Mouse (Mus musculus) heart, postnatal 0 days (tissue): ENCODE data around the gene Bcl9. TPM values are rescaled to one million over a fixed set of nuclear protein-coding genes. Genes with fewer than 3 reads are reported as not detected.

Experiments
- ATAC-seq: fragments of 200-750 bp; cut with Nextera tagmentation; 2 replicates; pipeline ENCODE4 v1.8.0; 2017; ENCODE audit warnings: low read depth, moderate number of reproducible peaks, moderate library complexity; ENCODE audit not compliant: insufficient read depth
- DNase-seq: peaks from one replicate; pipeline ENCODE4 v3.0.0-alpha.2; 2016; ENCODE audit warnings: low spot score
- H3K27ac ChIP-seq: fragments of 300-500 bp; sonication (generic); 2 replicates; pipeline ENCODE4 v1.5.1; 2014; ENCODE audit warnings: low read depth, mild to moderate bottlenecking
- H3K27me3 ChIP-seq: fragments of 300-500 bp; sonication (generic); 2 replicates; pipeline ENCODE4 v1.6.1; 2014; ENCODE audit warnings: low read length, mixed read lengths; ENCODE audit not compliant: control insufficient read depth, insufficient read depth
- H3K36me3 ChIP-seq: fragments of 300-500 bp; sonication (generic); replicated peaks from 2 replicates; pipeline ENCODE4 v1.6.1; 2014; ENCODE audit warnings: low read length, mixed read lengths; ENCODE audit not compliant: control insufficient read depth, insufficient read depth
- H3K4me1 ChIP-seq: fragments of 300-500 bp; sonication (generic); 2 replicates; pipeline ENCODE4 v1.6.1; 2014; ENCODE audit warnings: antibody characterized with exemption; ENCODE audit not compliant: control insufficient read depth, insufficient read depth
- H3K4me2 ChIP-seq: fragments of 300-500 bp; sonication (generic); 2 replicates; pipeline ENCODE4 v1.6.1; 2014; ENCODE audit warnings: low read depth, mild to moderate bottlenecking, low read length, moderate library complexity
- H3K4me3 ChIP-seq: fragments of 300-500 bp; sonication (generic); 2 replicates; pipeline ENCODE4 v1.5.1; 2014; ENCODE audit warnings: low read depth, low read length
- H3K9ac ChIP-seq: fragments of 300-500 bp; sonication (generic); replicated peaks from 2 replicates; pipeline ENCODE4 v1.6.1; 2014; ENCODE audit warnings: low read depth, low read length, mixed read lengths
- H3K9me3 ChIP-seq: fragments of 300-500 bp; sonication (generic); replicated peaks from 2 replicates; pipeline ENCODE4 v1.6.1; 2016; ENCODE audit warnings: low read length; ENCODE audit not compliant: control insufficient read depth
- CTCF ChIP-seq: IDR thresholded peaks from 2 replicates; pipeline ENCODE4 v1.5.1; 2016; ENCODE audit warnings: antibody characterized with exemption, control low read depth, low read depth
- EP300 ChIP-seq: IDR thresholded peaks from 2 replicates; pipeline ENCODE4 v1.6.1; 2016; ENCODE audit warnings: antibody characterized with exemption, low read depth
- WGBS: fragments of 180-500 bp; shearing (Covaris S2); extraction: QIAGEN DNeasy Blood & Tissue Kit; methylation state at CpG from one replicate; pipeline ENCODE4 v1.1.7; 2014; 5-methylcytosine and 5-hydroxymethylcytosine counted together
- polyA plus RNA-seq: library from polyadenylated mRNA; unstranded; fragments of >200 nt; fragmentation: Nextera tagmentation; extraction: Ambion mirVana; gene quantifications from 2 replicates; pipeline ENCODE4 v1.2.1, GENCODE M21; 2015
- total RNA-seq: library from RNA; depleted of rRNA; stranded (reverse); fragments of >200 nt; gene quantifications from 2 replicates; pipeline ENCODE4 v1.2.3, GENCODE M21; 2014; ENCODE audit warnings: low replicate concordance

The Bcl9 gene
- total and polyA plus RNA-seq, 2 experiments from 2014 or later, result 15.7 to 22.7 TPM

DNA sequence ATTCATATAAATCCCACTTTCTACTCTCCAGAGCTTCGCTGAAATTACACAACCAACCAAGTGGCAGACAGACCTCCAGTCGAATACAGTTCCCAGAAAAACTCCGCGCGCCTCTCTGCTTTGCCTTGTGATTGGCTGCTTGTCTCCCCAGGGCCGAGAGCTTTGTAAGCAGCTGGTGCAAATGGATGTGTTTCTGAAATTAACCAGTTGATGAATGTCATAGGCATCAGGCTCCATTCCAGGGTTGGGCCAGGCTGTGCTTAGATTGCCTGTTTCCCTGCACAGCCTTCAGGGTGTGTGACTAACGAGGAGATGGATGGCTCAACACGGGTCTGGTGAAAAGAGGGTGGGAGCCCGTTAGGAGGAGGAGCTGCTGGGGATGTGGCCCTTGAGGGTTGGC lies 36.9 kb upstream of the Bcl9 start:
- no peaks in the 10 kb centered on the region for H3K9me3 ChIP-seq
- no peaks in the 10 kb centered on the region for H3K36me3 ChIP-seq
- no peak overlapping the region for H3K27ac ChIP-seq
- WGBS, result 41% methylated on average over 9 of the region's 9 CpGs
- H3K9ac ChIP-seq, result no peak overlapping the region
- TF ChIP-seq CTCF, result no peak
- TF ChIP-seq EP300, result no peak
- ATAC-seq (no peak), DNase-seq (no peak)
- no peak overlapping the region for H3K4me3 ChIP-seq
- H3K27me3 ChIP-seq, result no peaks in the 10 kb centered on the region
- H3K4me1 ChIP-seq, result 0 out of 2 replicates have a peak, but pooled peaks cover 9% of the 10 kb centered on the region
- no peak overlapping the region for H3K4me2 ChIP-seq

DNA sequence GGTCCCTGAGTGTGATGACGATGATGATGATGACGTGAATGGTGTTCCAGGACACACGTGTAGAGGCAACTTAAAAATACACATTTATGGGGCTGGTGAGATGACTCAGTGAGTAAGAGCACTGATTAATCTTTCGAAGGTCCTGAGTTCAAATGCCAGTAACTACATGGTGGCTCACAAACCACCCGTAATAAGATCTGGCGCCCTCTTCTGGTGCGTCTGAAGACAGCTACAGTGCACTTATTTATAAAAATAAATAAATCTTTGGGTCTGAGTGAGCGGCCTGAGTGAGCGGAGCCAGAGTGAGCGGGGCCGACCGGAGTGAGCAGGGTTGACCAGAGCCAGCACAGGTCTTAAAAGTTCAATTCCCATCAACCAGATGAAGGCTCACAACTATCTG lies 34.5 kb upstream of the Bcl9 start:
- 83% methylated on average over 12 of the region's 12 CpGs for WGBS
- TF ChIP-seq CTCF (peak; percentile 37), EP300 (no peak)
- ATAC-seq, result no peak
- Histone ChIP-seq H3K9ac (no peak overlapping the region), H3K4me1 (0 out of 2 replicates have a peak, but pooled peaks cover 1% of the 10 kb centered on the region), H3K27ac (no peak overlapping the region), H3K36me3 (no peaks in the 10 kb centered on the region), H3K27me3 (no peaks in the 10 kb centered on the region), H3K4me2 (no peak overlapping the region), H3K9me3 (0 out of 2 replicates have a peak, but pooled peaks cover 5% of the 10 kb centered on the region), H3K4me3 (no peak overlapping the region)
- DNase-seq, result no peak

DNA sequence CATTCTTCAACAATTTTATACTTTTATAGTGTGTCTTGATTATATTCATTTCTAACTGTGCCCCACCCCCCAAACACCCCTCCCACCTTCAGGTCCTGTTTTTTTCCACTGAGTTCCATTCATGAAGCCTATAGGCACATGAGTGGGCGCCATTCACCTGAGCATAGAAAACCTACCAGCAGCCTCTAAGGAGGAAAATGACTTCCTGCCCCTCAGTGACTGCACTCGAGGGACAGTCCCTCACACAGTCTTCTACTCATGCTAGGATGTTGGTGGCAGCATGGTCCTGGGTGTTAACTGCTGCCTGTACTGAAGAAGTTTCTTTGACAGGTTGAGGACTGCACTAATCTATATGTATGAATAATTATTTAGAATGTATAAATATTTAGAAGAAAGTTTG lies 30.1 kb upstream of the Bcl9 start:
- TF ChIP-seq CTCF, result no peak
- Histone ChIP-seq H3K4me1 (no peaks in the 10 kb centered on the region), H3K4me3 (no peak overlapping the region), H3K9ac (no peak overlapping the region), H3K4me2 (no peak overlapping the region), H3K9me3 (0 out of 2 replicates have a peak, but pooled peaks cover 5% of the 10 kb centered on the region), H3K27ac (no peak overlapping the region), H3K27me3 (no peaks in the 10 kb centered on the region), H3K36me3 (no peaks in the 10 kb centered on the region)
- DNase-seq (no peak), ATAC-seq (no peak)
- WGBS, result 93% methylated on average over 2 of the region's 2 CpGs

DNA sequence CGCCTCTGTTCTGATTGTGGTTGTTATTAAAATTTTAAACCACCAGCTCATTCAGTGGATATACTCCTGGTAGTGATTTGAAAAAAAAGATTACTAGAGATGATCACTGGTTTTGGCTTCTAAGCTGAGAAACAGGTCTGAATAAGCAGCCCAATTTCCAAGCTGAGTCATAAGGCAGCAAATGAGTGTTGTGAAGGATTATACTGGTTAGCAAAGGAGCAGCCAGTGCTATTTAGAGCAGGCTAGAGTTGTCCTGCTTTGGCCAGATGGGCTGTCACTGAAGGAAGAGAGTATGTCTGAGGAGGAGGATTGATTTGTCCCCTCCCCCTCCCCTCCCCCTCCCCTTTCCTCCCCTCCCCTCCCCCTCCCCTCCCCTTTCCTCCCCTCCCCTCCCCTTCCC lies 29.6 kb upstream of the Bcl9 start:
- ATAC-seq, result no peak
- H3K9ac ChIP-seq, result no peak overlapping the region

DNA sequence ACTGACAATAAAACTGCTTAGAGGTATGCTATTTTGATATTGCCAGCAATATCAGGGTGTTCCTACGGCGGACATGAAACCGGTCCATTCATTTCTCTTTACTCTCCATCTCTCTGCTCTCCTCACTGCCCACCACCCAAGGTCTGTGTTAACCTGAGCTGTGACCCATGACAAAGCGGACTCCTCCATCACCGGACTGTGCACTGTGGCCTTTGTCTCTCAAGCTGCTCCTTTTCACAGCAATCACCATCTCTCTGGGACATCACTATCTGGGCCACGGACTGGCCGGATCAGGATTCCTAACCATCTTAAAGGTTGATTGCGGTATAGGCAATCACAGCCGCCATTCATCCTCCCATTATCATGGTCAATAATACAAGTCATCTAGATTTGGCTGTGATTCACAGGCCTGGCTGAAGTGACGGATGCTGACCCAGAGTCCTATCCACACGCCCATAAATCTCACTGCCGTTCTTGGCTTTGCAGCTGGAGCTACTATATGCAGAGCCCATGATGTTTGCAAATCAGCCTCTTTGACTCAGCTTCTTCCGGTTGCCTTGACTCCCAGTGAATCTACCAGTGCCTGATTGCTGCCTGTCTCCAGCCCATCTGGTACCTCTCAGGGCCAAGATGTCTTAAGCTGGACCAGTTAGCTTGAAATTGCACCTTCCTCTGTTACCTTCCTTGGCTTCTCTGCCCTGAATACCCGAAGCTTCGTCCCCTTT lies 28.1 kb upstream of the Bcl9 start:
- Histone ChIP-seq H3K4me3 (no peak overlapping the region), H3K4me1 (no peaks in the 10 kb centered on the region), H3K9me3 (0 out of 2 replicates have a peak, but pooled peaks cover 5% of the 10 kb centered on the region), H3K4me2 (no peak overlapping the region), H3K36me3 (no peaks in the 10 kb centered on the region), H3K9ac (no peak overlapping the region), H3K27me3 (no peaks in the 10 kb centered on the region), H3K27ac (no peak overlapping the region)
- no peak for ATAC-seq
- no peak for DNase-seq
- TF ChIP-seq CTCF (no peak), EP300 (no peak)
- 81% methylated on average over 15 of the region's 15 CpGs for WGBS

More for the DNA sequence above, 29.6 kb upstream of the Bcl9 start:
- Histone ChIP-seq H3K4me2 (no peak overlapping the region), H3K9me3 (0 out of 2 replicates have a peak, but pooled peaks cover 5% of the 10 kb centered on the region), H3K27ac (no peak overlapping the region), H3K4me1 (no peaks in the 10 kb centered on the region), H3K4me3 (no peak overlapping the region), H3K27me3 (no peaks in the 10 kb centered on the region), H3K36me3 (no peaks in the 10 kb centered on the region)
- TF ChIP-seq CTCF (no peak), EP300 (no peak)
- WGBS, result 88% methylated on average over 1 of the region's 1 CpGs
- DNase-seq, result no peak

DNA sequence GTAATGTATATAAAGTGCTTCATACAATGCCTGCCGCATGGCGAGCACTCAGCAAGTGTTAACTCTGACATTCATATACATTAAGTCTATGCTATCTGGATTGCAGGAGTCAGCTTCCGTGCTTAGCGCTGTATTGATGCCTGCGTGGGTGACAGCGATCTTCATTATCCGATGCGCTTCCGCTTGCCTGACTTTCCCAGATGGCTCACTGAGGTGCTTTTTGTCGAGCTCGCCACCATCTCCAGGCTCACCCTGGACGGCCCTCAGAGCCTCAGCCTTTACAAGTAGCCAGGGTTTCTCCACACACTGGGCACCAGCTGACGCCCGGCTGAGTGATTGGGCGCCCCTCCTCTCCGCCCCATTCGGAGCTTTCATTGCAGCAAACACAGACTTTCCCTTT lies 26.3 kb upstream of the Bcl9 start:
- H3K4me3 ChIP-seq, result no peak overlapping the region
- ATAC-seq (no peak), DNase-seq (no peak)
- 65% methylated on average over 17 of the region's 17 CpGs for WGBS
- no peak for TF ChIP-seq EP300
- TF ChIP-seq CTCF, result no peak
- H3K27ac ChIP-seq, result no peak overlapping the region
- no peaks in the 10 kb centered on the region for H3K27me3 ChIP-seq
- H3K4me1 ChIP-seq, result no peaks in the 10 kb centered on the region
- 0 out of 2 replicates have a peak, but pooled peaks cover 5% of the 10 kb centered on the region for H3K9me3 ChIP-seq
- H3K36me3 ChIP-seq, result no peaks in the 10 kb centered on the region
- H3K4me2 ChIP-seq, result no peak overlapping the region
- H3K9ac ChIP-seq, result no peak overlapping the region
